Mouse (Mus musculus) thymus, postnatal 4 days (tissue): ENCODE measurements around the gene Zbtb26.

Experiments
- DNase-seq: peaks from one replicate; pipeline ENCODE4 v3.0.0; 2021

The Zbtb26 gene

GRCm38 (mm10) chr2:37442611-37443591 is at the start of gene Zbtb26, which contains the start of the genes Zbtb6 and Rabgap1:
Gene Zbtb26 (minus strand): TSS chr2:37443135.
Gene Zbtb6 (minus strand): TSS chr2:37443171.
Gene Rabgap1 (plus strand): TSS chr2:37443279.
- DNase-seq, result peak; percentile 95

GRCm38 (mm10) chr2:37488956-37489355 is 46.0 kb upstream of the Zbtb26 start:
- no peak for DNase-seq

- no peak for DNase-seq
Measured at GRCm38 (mm10) chr2:37486408-37486807, 43.5 kb upstream of the Zbtb26 start.

- peak; percentile 49 for DNase-seq
Measured at GRCm38 (mm10) chr2:37485370-37485769, 42.4 kb upstream of the Zbtb26 start.

- no peak for DNase-seq
Measured at GRCm38 (mm10) chr2:37484165-37484564, 41.2 kb upstream of the Zbtb26 start.

GRCm38 (mm10) chr2:37480039-37480438 is 37.1 kb upstream of the Zbtb26 start:
- DNase-seq, result no peak

- DNase-seq, result no peak
Measured at GRCm38 (mm10) chr2:37479559-37479958, 36.6 kb upstream of the Zbtb26 start.

- DNase-seq, result no peak
Measured at GRCm38 (mm10) chr2:37466266-37466665, 23.3 kb upstream of the Zbtb26 start.

- DNase-seq, result no peak
Measured at GRCm38 (mm10) chr2:37460707-37461106, 17.8 kb upstream of the Zbtb26 start.

GRCm38 (mm10) chr2:37452376-37452760 is 9.4 kb upstream of the Zbtb26 start:
- no peak for DNase-seq

- DNase-seq, result peak; percentile 95
Measured at GRCm38 (mm10) chr2:37451667-37452375, 8.9 kb upstream of the Zbtb26 start.

GRCm38 (mm10) chr2:37431609-37432008 is 11.3 kb downstream of the Zbtb26 start:
- DNase-seq, result no peak

- peak; percentile 82 for DNase-seq
Measured at GRCm38 (mm10) chr2:37430593-37431464, 12.1 kb downstream of the Zbtb26 start.

GRCm38 (mm10) chr2:37423671-37424070 is 19.3 kb downstream of the Zbtb26 start:
- no peak for DNase-seq

- DNase-seq, result peak; percentile 90
Measured at GRCm38 (mm10) chr2:37422306-37423304, 20.3 kb downstream of the Zbtb26 start, which contains the start of gene Rc3h2. Gene Rc3h2 (minus strand): TSS chr2:37422903.

- no peak for DNase-seq
Measured at GRCm38 (mm10) chr2:37421903-37422302, 21.0 kb downstream of the Zbtb26 start.

GRCm38 (mm10) chr2:37395539-37395938 is 47.4 kb downstream of the Zbtb26 start:
- DNase-seq, result peak; percentile 9

- DNase-seq, result no peak
Measured at GRCm38 (mm10) chr2:37382921-37383320, 60.0 kb downstream of the Zbtb26 start.
